Mouse (Mus musculus): Measurements from ENCODE around the gene Iqch.

The Iqch gene

GRCm38 (mm10) chr9:63602043-63602939 is at the start of gene Iqch, which contains the start of gene Aagab:
TSS of gene Iqch (minus strand) at chr9:63602493.
TSS of gene Aagab (plus strand) at chr9:63602660.
- DNase-seq (ENCODE audit: low spot score), result peak; percentile 95

GRCm38 (mm10) chr9:63651594-63651993 is 49.3 kb upstream of the Iqch start:
- DNase-seq (ENCODE audit: low spot score), result no peak

GRCm38 (mm10) chr9:63650905-63651304 is 48.6 kb upstream of the Iqch start:
- no peak for DNase-seq (ENCODE audit: low spot score)

- peak; percentile 27 for DNase-seq (ENCODE audit: low spot score)
These were observed 47.7 kb upstream of the Iqch start for GRCm38 (mm10) chr9:63649841-63650545.

GRCm38 (mm10) chr9:63648520-63648918 is 46.2 kb upstream of the Iqch start:
- DNase-seq (ENCODE audit: low spot score), result no peak

GRCm38 (mm10) chr9:63647581-63648519 is 45.6 kb upstream of the Iqch start:
- DNase-seq (ENCODE audit: low spot score), result no peak

- DNase-seq (ENCODE audit: low spot score), result no peak
These were observed 42.8 kb upstream of the Iqch start for GRCm38 (mm10) chr9:63645084-63645483.

- DNase-seq (ENCODE audit: low spot score), result no peak
These were observed 41.7 kb upstream of the Iqch start for GRCm38 (mm10) chr9:63644011-63644410.

GRCm38 (mm10) chr9:63641983-63642646 is 39.8 kb upstream of the Iqch start:
- no peak for DNase-seq (ENCODE audit: low spot score)

GRCm38 (mm10) chr9:63636113-63636512 is 33.8 kb upstream of the Iqch start:
- DNase-seq (ENCODE audit: low spot score), result no peak

GRCm38 (mm10) chr9:63633334-63633733 is 31.0 kb upstream of the Iqch start:
- no peak for DNase-seq (ENCODE audit: low spot score)

GRCm38 (mm10) chr9:63632924-63633323 is 30.6 kb upstream of the Iqch start:
- no peak for DNase-seq (ENCODE audit: low spot score)

GRCm38 (mm10) chr9:63632045-63632444 is 29.8 kb upstream of the Iqch start:
- DNase-seq (ENCODE audit: low spot score), result no peak

- DNase-seq (ENCODE audit: low spot score), result no peak
These were observed 22.9 kb upstream of the Iqch start for GRCm38 (mm10) chr9:63625090-63625756.

GRCm38 (mm10) chr9:63623895-63624569 is 21.7 kb upstream of the Iqch start:
- DNase-seq (ENCODE audit: low spot score), result no peak

- DNase-seq (ENCODE audit: low spot score), result no peak
These were observed 15.7 kb upstream of the Iqch start for GRCm38 (mm10) chr9:63617967-63618366.

GRCm38 (mm10) chr9:63614018-63614985 is 12.0 kb upstream of the Iqch start:
- no peak for DNase-seq (ENCODE audit: low spot score)

GRCm38 (mm10) chr9:63613569-63613968 is 11.3 kb upstream of the Iqch start:
- no peak for DNase-seq (ENCODE audit: low spot score)
